Mouse (Mus musculus): ENCODE measurements around the gene Clrn1. TPM values are rescaled to one million over a fixed set of nuclear protein-coding genes. Genes with fewer than 3 reads are reported as not detected.

Gene Clrn1
- polyA plus RNA-seq, 1 experiment from 2014 or later: 0.12 TPM

DNA sequence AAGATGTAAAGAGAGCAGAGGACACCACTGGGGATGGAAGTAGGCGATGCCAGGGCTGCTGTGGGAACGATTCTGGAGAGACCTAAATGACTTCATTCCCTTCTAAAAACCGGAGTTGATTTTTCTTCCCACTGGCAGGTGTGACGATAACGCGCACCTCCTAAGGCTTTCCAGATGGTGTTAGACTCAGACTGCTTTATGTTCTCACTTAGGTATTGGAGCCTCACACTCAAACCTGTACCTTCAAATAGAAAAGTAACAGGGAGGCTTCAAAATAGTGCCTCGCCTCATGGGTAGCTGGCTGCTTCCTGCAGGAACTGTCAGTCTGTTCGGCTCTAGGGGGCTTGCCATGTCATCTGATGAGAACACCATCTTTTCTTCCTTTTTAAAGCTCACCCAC is 86.9 kb downstream of the Clrn1 start:
- no peaks in the 10 kb centered on the region for H3K36me3 ChIP-seq

More for the DNA sequence above, 86.9 kb downstream of the Clrn1 start:
- Histone ChIP-seq H3K4me3 (no peak overlapping the region), H3K9ac (no peak overlapping the region), H3K27me3 (replicated peaks) (no peaks in the 10 kb centered on the region), H3K4me2 (no peak overlapping the region), H3K9me3 (no peaks in the 10 kb centered on the region), H3K4me1 (no peaks in the 10 kb centered on the region), H3K27ac (replicated peaks) (no peak overlapping the region)
- 83% methylated on average over 8 of the region's 8 CpGs for WGBS
- no peak for ATAC-seq (ENCODE audit: extremely low read depth, insufficient number of reproducible peaks, low FRiP score, low TSS enrichment)

Other genes with a start within 250 kb of the Clrn1 start
- gene Erich6, start 248.1 kb downstream of the Clrn1 start, polyA plus RNA-seq (2015; fragmentation: Nextera tagmentation; extraction: Ambion mirVana): 0.11 and 0.15 TPM in 2 replicates
- gene Siah2, start 192.9 kb downstream of the Clrn1 start, polyA plus RNA-seq (2015; fragmentation: Nextera tagmentation; extraction: Ambion mirVana): 4.5 TPM in 2 replicates
- 0.09 and 0.13 TPM in 2 replicates for gene Mindy4b-ps, start 63.0 kb downstream of the Clrn1 start, polyA plus RNA-seq (2015; fragmentation: Nextera tagmentation; extraction: Ambion mirVana)
- gene Med12l, start 120.5 kb upstream of the Clrn1 start, polyA plus RNA-seq (2015; fragmentation: Nextera tagmentation; extraction: Ambion mirVana): 2.2 and 2.3 TPM in 2 replicates
- 0.66 and 0.68 TPM in 2 replicates for gene Gpr171, start 216.5 kb upstream of the Clrn1 start, polyA plus RNA-seq (2015; fragmentation: Nextera tagmentation; extraction: Ambion mirVana)